Mouse (Mus musculus) layer of hippocampus, adult 18-20 months (tissue): ENCODE data around the gene Nipsnap2. TPM values are rescaled to one million over a fixed set of nuclear protein-coding genes. Genes with fewer than 3 reads are reported as not detected.
"Not testable (repeated sequence)": the region's sequence is repeated elsewhere in the genome, so short reads cannot be mapped to it uniquely, and the experiment has no call there.

ENCODE experiments used
- DNase-seq, 2 experiments: peaks; one replicate each; pipeline ENCODE4 v3.0.0; 2022; ENCODE audit warnings: low spot score in 2 of 2
- total RNA-seq, 2 experiments: library from RNA; stranded (reverse); gene quantifications; 2 replicates each; pipeline ENCODE4 v1.2.3; 2021

Gene Nipsnap2
- total RNA-seq, 2 experiments from 2014 or later: 78.8 to 79.8 TPM

DNA sequence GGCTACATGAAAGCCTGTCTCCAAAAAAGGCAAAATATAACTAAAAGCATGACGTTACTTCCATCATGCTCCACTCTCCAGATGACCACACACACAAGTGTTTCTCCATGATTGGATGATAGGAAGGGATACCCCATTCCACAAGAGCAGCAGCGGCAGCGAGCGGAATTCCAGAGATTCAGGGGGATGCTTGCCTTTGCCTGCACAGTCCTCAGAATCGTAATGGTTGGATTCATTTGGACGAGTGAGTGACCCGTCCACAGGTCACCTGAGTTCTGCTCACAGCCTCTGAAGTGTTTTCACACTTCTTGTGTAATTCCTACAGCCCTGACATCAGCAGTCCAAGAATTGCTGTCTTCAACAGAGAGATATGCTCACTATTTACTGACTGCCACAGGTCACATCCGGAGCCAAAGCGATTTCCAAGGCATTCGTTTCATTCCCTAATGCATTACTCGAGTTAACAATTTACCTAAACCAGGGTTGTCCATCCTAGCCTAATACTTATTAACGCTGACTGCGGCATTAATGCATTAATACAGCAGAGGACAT, 35.1 kb downstream of the Nipsnap2 start:
- no peak for DNase-seq

DNA sequence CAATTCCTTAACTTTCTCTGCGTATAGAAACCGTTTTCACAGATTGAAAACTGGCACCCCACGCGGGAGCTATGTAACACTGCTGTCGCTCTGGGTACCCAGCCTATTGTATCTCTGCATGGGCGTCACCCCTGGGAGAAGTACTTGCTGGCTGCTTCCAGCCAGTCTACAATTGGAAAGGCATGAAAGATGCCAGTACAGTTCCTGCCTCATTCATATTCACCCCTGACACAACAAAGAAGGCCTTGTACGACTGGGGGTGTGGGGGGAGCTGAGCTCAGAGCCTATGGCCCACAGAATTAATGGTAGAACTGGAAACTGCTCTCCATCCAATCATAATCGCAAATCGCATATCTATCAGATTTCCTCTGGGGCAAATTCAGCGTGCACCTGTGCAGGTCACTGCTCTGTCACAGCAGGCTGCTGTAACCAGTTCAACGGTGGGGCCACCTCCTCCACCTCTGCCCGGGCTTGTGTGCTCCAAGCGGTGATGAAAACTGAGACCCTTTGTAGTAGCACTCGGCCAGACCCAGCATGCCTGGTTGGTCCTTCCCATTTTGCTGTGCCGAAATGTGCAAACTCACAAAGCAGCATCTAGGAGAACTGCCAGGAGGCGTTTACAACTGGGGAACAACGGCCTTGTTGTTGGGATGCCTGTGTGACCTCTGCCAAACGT, 37.1 kb downstream of the Nipsnap2 start:
- DNase-seq: peak; percentile 43 to 74

DNA sequence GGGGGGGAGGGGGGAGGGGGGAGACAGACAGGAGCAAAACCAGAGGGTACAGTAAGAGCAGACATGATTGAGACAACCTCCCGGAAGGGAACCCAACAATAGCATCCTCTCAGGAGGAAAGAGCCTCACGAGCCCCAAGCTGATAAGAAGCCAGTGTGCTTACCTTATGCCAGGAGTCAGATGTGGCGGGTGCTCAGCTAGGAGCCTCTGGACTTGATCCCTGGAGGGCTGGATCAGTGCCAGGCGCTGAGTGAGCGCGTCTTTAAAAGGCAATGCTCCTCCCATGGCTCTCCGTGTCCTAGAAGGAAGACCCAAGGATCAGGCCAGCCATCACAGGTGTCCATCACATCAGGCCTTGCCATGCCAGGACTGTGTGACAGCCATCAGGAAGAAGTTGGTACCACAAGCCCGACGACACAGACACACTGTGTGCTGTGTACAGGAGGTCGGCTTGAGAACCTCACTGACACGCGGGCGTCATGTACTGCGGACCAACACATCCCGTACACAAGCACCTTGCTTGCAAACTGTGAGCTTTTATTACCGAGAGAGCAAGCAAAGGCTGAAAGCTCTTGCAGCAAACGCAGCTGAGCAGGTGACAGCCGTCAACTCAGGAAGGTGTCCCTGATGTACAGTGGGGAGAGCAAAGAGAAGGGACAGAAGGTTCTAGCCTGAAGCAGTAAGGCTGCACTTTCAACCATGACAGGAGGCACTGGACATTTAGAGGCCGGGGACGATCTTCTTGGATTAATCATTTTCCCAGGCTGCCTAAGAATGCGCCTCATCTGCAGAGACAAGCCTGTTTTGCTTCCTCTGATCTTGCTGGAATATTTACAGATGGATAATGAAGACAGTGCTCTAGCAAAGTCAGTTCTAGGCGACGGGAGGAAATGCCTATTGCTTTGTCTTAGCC, 45.8 kb downstream of the Nipsnap2 start:
- no peak for DNase-seq

DNA sequence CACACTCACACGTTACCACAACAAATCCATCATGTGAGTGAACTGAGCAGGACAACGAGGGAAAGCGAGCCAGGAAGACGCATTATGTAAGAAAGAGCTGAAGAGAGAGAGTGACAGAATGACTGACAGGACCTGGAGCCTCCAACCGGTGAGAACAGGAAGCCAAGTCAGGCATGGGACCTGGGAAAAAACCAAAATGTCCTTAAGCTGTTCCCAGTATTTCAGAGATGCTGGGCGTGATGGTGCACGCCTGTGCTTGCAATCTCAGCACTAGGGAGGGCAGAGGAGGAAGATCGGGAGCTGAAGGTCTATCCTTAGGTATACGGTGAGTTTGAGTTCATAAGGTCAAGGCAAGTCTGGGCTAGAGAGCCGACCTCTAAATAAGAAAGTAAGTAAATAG, 47.6 kb downstream of the Nipsnap2 start:
- no peak for DNase-seq

DNA sequence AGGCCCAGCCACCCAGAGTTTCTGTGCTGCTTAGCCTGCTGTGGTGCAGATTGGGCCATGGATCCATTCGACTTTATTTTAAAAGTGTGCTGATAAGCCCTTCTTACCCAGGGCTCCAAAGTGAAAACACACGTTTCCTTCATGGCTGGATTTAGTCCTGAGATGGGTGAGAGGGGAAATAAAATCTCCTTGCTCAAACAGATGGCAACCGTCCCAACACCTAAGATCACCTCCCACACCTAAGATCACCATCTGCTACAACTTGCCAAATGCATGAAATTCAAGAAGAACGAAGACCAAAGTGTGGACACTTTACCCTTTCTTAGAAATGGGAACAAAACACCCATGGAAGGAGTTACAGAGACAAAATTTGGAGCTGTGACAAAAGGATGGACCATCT, 48.5 kb downstream of the Nipsnap2 start:
- DNase-seq: not testable (repeated sequence)

DNA sequence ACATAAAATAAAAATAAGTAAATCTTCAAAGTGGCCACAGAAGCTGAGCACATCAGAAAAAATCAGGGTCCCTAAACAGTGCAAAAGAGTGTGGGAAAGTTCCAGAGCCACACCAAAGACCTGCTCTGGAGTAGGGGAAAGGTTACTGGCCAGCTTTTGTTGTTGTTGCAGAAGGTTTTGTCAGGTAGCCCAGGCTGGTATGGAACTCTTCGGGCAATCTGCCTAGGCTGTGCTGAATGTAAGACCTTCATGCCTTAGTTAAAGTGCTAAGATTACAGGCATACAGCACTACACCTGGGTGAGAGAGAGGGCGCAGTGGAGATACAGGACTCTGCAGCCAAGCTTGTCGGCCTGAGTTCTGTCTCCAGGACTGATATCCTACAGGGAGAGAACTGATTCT, 49.8 kb downstream of the Nipsnap2 start:
- DNase-seq: no peak

DNA sequence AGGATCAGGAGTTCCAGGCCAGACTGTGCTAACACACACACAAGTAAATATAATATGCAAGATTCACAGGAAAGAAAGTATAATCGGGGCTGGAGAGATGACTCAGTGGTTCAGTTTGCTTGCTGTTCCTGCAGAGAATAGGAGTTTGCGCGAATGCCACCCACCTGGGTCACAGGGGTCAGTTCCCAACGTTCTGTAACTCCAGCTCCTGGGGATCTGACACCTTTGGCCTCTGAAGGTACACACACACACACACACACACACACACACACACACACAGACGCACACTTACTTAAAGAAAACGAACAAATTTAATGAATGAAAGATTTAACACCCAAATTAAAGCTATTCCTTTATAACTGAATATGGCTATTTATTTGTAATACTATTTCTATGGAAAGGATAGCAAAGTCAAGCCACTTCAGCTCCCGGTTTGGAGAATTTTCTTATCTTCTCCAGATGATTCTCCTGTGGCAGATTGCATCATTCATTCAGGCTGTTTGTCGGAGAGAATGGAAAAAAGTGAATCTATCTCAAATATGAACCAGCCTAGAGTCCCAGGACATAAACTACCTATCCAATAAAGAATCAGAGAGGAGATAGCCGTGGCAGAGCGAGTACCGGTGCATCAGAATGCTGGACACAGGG, 53.6 kb downstream of the Nipsnap2 start:
- DNase-seq: no peak

DNA sequence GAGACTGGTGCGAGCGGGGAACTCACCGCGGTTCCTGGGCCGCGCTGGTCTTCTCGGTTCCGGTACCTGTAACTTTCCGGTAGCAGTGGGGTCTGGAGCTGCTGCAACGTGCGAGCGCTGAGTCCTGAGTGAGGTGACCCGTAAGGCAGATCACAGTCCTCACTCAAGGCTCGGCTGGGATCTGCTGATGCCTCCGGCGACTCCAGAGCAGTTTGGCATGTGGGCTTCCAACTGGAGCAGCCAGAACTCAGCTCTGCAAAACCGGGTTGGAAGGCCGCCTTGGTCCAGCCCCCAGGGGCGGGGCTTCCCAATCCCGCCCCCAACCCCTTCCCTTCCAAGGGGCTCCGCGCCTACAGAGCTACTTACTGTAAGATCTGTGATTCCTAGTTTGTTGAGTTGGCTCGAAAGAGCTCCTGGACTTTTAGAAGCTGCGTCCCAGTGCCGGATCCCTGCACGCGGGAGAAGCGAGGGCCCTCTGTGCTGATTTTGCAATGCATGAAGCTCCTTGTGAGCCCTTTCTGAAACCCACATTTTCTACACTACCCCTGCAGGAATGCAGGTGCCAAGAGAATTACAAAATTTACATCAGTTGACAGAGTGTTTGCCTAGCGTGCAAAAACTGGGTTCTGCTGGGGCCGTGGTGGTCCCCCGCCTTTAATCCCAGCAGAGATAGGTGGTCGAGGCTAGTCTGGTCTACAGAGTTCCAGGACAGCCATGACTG, 54.3 kb downstream of the Nipsnap2 start:
- peak; percentile 72 to 87 for DNase-seq

DNA sequence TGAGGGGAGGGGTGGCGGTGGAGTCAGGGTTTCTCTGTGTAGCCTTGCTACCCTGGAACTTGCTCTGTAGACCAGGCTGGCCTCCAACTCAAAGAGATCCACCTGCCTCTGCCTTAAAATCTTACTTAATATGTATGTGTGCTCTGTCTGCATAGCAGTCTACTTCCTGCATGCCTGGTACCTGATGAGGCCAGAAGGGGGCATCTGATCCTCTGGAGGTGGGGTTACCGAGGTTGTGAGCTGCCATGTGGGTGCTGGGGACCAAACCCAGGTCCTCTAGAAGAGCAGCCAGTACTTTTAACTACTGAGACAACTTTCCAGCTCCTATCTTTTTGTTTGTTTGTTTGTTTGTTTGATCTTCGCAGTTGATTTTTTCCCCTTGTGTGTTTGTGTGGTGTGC, 55.3 kb downstream of the Nipsnap2 start:
- no peak for DNase-seq

DNA sequence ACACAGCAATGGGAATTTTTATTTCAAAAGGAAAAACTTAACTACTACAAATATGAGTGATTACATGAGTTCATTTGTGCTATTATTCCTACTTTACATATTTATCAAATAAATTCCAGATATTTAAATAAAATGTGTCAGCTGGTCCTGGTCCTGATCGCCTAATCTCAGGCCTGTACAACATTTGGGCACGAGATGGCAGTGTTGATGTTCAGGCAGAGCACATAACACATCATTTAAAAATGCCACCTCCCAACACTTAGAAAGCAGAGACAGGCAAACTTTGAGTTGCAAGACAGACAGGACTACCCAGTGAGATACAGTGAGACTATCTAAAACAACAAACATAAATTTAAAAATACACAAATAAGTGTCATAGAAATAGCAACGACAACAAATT, 57.3 kb downstream of the Nipsnap2 start:
- DNase-seq: peak in 1 of 2 experiments; percentile 38

DNA sequence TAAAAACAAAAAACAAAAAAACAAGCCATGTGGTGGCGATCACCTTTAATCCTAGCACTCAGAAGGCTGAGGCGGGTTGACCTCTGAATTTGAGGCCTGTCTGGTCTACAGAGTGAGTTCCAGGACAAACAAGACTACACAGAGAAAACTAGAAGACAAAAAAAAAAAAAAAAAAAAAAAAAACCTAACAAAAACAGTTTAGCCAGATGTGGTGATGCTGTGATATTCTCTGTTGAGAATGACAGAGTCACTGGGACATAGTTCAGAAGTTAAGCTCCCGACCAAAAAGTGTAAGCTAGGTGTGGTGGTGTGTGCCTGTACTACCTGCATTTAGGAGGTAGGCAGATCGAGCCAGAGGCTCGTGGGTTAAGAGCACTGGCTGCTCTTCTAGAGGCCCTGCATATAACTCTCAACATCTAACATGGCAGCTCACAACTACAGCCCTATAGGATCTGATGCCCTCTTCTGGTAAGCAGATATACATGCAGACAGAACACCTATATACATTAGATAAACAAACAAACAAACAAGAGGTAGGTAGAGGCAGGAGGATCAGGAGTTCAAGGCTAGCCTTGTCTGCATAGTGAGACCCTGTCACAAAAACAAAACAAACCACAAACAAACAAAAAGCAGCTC, 60.5 kb downstream of the Nipsnap2 start:
- no peak for DNase-seq

DNA sequence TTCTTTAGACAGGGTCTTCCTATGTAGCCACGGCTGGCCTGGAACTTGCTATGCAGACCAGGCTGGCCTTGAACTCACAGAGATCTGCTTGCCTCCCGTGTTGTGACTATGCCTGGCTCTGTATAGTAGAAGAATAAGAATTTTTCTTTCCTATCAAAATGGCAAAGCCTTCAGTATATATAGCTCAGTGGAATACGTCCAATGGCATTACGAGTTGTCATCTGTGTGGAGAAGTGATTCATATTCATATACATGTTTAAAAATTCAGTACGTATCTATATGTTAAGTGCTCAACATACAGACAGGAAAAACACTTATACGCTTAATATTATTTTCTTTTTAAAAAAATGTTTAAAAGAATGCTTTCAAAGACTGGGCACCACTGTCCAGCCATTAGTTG, 61.3 kb downstream of the Nipsnap2 start:
- DNase-seq: no peak

DNA sequence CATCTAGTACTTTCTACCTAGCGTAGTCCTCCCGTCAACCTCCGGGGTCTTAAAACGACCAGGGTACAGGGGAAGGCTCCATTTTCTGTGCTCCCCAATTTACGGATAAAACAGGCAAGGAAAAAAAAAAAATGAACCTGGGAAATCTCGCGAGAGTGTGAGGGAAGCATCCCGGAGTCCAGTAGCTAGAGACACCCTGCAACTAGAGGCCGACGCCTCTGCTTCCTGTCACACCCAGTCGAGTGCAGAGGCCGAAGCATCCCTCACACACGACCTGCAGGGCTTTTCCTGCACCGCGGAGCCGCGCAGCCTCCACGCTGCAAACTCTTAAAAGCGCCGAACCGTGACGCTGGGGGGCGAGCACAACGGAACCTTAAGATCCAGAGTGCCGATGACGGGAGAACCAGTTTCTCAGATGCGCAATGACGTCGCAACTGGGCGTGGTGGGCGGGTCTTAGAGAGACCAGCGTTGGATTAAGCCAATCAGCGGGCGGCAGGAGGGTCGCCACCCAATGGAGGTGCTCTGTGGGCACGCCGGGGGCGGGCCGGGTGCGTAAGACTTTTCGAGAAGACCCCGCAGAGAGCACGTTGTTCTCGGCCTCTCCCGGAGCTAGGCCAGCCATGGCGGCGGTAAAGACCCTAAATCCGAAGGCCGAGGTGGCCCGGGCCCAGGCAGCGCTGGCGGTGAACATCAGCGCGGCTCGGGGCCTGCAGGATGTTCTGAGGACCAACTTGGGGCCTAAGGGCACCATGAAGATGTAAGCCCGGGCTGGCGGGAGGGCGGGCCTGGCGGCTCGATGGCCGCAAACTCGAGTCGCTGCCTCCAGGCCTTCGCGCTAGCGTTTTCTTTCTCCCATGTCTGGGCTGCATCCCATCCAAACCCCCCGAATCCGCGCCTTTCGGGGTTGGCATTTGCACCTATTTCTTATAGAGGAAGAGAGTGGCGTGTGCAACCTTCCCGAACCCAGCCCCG, 62.2 kb downstream of the Nipsnap2 start, which contains the start of gene Psph:
Gene Psph, minus strand, starts transcription at position 632 of the 973 bp plus-strand sequence.
- DNase-seq: peak; percentile 96 to 99

DNA sequence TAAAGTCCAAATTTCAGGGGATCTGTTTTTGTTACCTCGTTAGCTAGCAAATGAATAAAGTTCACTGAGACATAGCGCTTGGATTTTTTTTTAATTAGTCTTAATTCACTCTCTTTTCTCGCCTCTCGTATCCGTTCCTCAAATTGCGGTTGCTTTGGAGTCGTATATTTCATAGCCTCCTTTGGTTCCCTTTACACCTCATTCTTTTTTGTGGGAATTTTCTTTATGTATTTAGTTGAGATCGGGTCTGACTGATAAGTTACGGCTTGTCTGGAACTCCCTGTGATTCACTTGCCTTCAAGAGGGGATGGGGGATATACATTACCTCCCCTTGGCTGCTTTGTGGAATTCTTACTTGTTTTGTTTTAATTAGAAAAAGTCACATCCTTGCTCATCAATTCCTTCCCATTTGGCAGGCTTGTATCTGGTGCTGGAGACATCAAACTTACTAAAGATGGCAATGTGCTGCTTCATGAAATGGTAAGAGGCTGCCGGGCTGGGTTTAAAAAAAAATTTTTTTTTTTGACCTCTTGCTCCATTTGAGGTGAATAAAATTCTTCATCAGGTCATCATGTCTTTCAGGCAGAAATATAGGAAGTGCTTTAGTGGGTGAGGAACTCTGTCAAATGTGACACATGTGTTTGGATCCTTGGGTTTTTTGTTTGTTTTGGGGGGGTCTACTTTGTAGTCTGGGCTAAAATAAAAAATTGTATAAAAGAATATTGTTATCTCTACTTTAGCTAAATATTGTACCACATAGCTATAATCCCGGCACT, 63.1 kb downstream of the Nipsnap2 start:
- no peak for DNase-seq

DNA sequence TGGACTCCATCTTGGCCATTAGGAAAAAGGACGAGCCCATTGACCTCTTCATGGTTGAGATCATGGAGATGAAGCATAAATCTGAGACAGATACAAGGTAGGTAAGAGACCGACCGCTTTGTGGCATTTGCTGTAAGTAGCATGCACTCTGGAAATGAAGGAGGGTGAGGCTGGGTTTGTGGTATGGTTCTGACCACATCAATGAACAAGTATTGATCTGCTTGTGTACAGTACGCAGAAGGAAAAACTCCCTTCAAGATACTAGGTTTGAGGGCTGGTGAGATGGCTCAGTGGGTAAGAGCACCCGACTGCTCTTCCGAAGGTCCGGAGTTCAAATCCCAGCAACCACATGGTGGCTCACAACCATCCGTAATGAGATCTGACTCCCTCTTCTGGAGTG, 65.7 kb downstream of the Nipsnap2 start:
- DNase-seq: not testable (repeated sequence)
